Mouse (Mus musculus) ES-E14 (cell line): ENCODE measurements around the gene Ccdc57. TPM values are rescaled to one million over a fixed set of nuclear protein-coding genes. Genes with fewer than 3 reads are reported as not detected.

Source experiments
- DNase-seq: peaks from one replicate; pipeline ENCODE4 v3.0.0-alpha.2; 2013; ENCODE audit warnings: low read depth, low spot score
- H3K27ac ChIP-seq: 2 replicates; pipeline ENCODE4 v1.5.1; 2012; ENCODE audit warnings: low read depth, mild to moderate bottlenecking, low read length, moderate library complexity, mixed read lengths; ENCODE audit not compliant: poor library complexity, insufficient read depth, severe bottlenecking
- H3K36me3 ChIP-seq: 2 replicates; pipeline ENCODE4 v1.6.1; 2012; ENCODE audit warnings: mild to moderate bottlenecking, low read length, moderate library complexity, mixed read lengths; ENCODE audit not compliant: control insufficient read depth, poor library complexity, insufficient read depth, severe bottlenecking
- H3K4me1 ChIP-seq, 2 experiments: fragments of 150-350 bp in 1 of 2; sonication (generic) in 1 of 2; 2 replicates each; pipeline ENCODE4 v1.6.1; 2012; ENCODE audit warnings: low read length in 2 of 2, mild to moderate bottlenecking in 1 of 2, mixed read lengths in 1 of 2; ENCODE audit not compliant: control insufficient read depth in 2 of 2, insufficient read depth in 2 of 2, poor library complexity in 1 of 2
- H3K4me3 ChIP-seq, 2 experiments: fragments of 150-350 bp in 1 of 2; sonication (generic) in 1 of 2; 2 replicates each; pipeline ENCODE4 v1.5.1; 2012; ENCODE audit warnings: low read length in 2 of 2, low read depth in 1 of 2, mild to moderate bottlenecking in 1 of 2, mixed read lengths in 1 of 2; ENCODE audit not compliant: insufficient read depth in 1 of 2, poor library complexity in 1 of 2, severe bottlenecking in 1 of 2
- H3K9ac ChIP-seq: 2 replicates; pipeline ENCODE4 v1.6.1; 2012; ENCODE audit warnings: low read depth, mild to moderate bottlenecking, low read length, mixed read lengths; ENCODE audit not compliant: poor library complexity, insufficient read depth, severe bottlenecking
- H3K9me3 ChIP-seq: fragments of 150-350 bp; sonication (generic); 2 replicates; pipeline ENCODE4 v1.6.1; 2012; ENCODE audit warnings: low read depth, mild to moderate bottlenecking, low read length; ENCODE audit not compliant: control insufficient read depth, insufficient read depth
- CHD2 ChIP-seq: IDR thresholded peaks from 2 replicates; pipeline ENCODE4 v1.6.1; 2014; ENCODE audit warnings: mild to moderate bottlenecking, low read depth, low read length, inconsistent platforms
- HCFC1 ChIP-seq: IDR thresholded peaks from 2 replicates; pipeline ENCODE4 v1.6.1; 2012; ENCODE audit warnings: low read length, inconsistent platforms, borderline replicate concordance; ENCODE audit not compliant: insufficient read depth
- MAFK ChIP-seq: IDR thresholded peaks from 2 replicates; pipeline ENCODE4 v1.6.1; 2014; ENCODE audit warnings: mild to moderate bottlenecking, low read depth, low read length, inconsistent platforms; ENCODE audit not compliant: insufficient read depth
- ZC3H11A ChIP-seq: IDR thresholded peaks from 2 replicates; pipeline ENCODE4 v1.6.1; 2012; ENCODE audit warnings: low read depth, mild to moderate bottlenecking, inconsistent platforms, low read length, borderline replicate concordance
- ZNF384 ChIP-seq: IDR thresholded peaks from 2 replicates; pipeline ENCODE4 v1.6.1; 2012; ENCODE audit warnings: low read depth, low read length, inconsistent platforms
- in situ Hi-C, 2 experiments: fragments of 600-800 bp; cut with MboI; formaldehyde crosslinking; loops; one replicate each; pipeline ENCODE4 v1.15.1; 2025; ENCODE audit warnings: low sequenced_read_pairs in 2 of 2, inconsistent platforms in 1 of 2; ENCODE audit not compliant: unreplicated experiment in 2 of 2
- total RNA-seq: library from RNA; depleted of rRNA; stranded (reverse); fragments of 300-350 nt; gene quantifications from 2 replicates; pipeline ENCODE4 v1.2.3, GENCODE M21; 2012

Gene Ccdc57
- total RNA-seq, 1 experiment: 1.8 TPM

GRCm38 (mm10) chr11:120938795-120939194 is 6.1 kb upstream of the Ccdc57 start:
- TF ChIP-seq CHD2 (no peak), HCFC1 (no peak), MAFK (no peak), ZNF384 (no peak), ZC3H11A (no peak)
- Histone ChIP-seq H3K9me3 (no peaks in the 10 kb centered on the region), H3K4me3 (no peak overlapping the region), H3K9ac (no peak overlapping the region), H3K4me1 (peaks cover 0 to 16% of the 10 kb centered on the region in 2 experiments; a peak in 1 of 4 replicates), H3K36me3 (no peaks in the 10 kb centered on the region), H3K27ac (no peak overlapping the region)
- in situ Hi-C loops: no loop called here
- no peak for DNase-seq

GRCm38 (mm10) chr11:120937976-120938375 is 5.3 kb upstream of the Ccdc57 start:
- H3K4me1 ChIP-seq: peaks cover 0 to 11% of the 10 kb centered on the region in 2 experiments; a peak in 1 of 4 replicates
- no peak overlapping the region for H3K9ac ChIP-seq
- in situ Hi-C loops: no loop called here
- no peak for DNase-seq
- H3K9me3 ChIP-seq: no peaks in the 10 kb centered on the region
- no peaks in the 10 kb centered on the region for H3K36me3 ChIP-seq
- no peak overlapping the region for H3K27ac ChIP-seq
- TF ChIP-seq ZC3H11A: no peak
- no peak for TF ChIP-seq CHD2
- no peak for TF ChIP-seq MAFK
- no peak for TF ChIP-seq HCFC1
- no peak for TF ChIP-seq ZNF384
- H3K4me3 ChIP-seq: no peak overlapping the region

GRCm38 (mm10) chr11:120931479-120931878 is 1.2 kb downstream of the Ccdc57 start:
- no peak for DNase-seq
- no peaks in the 10 kb centered on the region for H3K9me3 ChIP-seq
- no peaks in the 10 kb centered on the region for H3K4me1 ChIP-seq
- no peak for TF ChIP-seq ZC3H11A
- H3K27ac ChIP-seq: no peak overlapping the region
- in situ Hi-C loops: no loop called here
- H3K9ac ChIP-seq: no peak overlapping the region
- H3K4me3 ChIP-seq: no peak overlapping the region
- H3K36me3 ChIP-seq: no peaks in the 10 kb centered on the region; the same call in 1 of the 2 replicates

- Histone ChIP-seq H3K36me3 (no peaks in the 10 kb centered on the region; the same call in 1 of the 2 replicates), H3K4me1 (no peaks in the 10 kb centered on the region), H3K9ac (no peak overlapping the region), H3K27ac (no peak overlapping the region), H3K4me3 (no peak overlapping the region), H3K9me3 (no peaks in the 10 kb centered on the region)
- TF ChIP-seq ZC3H11A: no peak
- no peak for TF ChIP-seq CHD2
- no peak for TF ChIP-seq MAFK
- TF ChIP-seq ZNF384: no peak
- TF ChIP-seq HCFC1: no peak
- in situ Hi-C loops: no loop called here
- DNase-seq: no peak
These were observed 4.2 kb downstream of the Ccdc57 start for GRCm38 (mm10) chr11:120928468-120928867.

DNA sequence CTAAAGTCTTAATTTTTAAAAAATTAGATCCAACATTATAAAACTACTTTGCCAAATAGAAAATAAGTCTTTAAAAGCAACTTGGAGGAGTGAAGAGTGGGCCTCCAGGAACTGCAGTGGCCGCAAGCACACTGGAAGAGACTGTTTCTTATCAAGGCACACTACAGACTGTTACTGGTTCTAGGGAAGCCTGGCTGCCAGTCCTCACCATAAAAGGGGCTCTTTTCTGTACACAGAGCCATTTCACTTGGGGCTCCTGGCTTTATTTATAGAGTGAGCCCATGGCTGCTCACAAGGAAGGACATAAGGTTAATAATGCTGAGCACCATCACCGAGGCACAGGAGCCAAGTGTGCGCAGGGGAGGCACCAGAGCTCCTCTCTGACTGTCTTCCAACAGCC is 10.1 kb downstream of the Ccdc57 start:
- Histone ChIP-seq H3K9me3 (no peaks in the 10 kb centered on the region), H3K4me1 (no peaks in the 10 kb centered on the region; a peak in 1 of 4 replicates), H3K36me3 (peaks cover 11% of the 10 kb centered on the region), H3K4me3 (no peak overlapping the region), H3K9ac (no peak overlapping the region), H3K27ac (no peak overlapping the region)
- in situ Hi-C loops: no loop called here
- DNase-seq: no peak
- TF ChIP-seq ZC3H11A (no peak), HCFC1 (no peak), MAFK (no peak), ZNF384 (no peak), CHD2 (no peak)
